Comparison of ENCODE assay signal across 26 mouse cellular contexts in genomic region chr16:35904121-35904736, GRCm38 (mm10). TPM values are rescaled to one million over a fixed set of nuclear protein-coding genes. Genes with fewer than 3 reads are reported as not detected.
DNase-seq lines count a peak whose midpoint lies in the region; ATAC-seq and TF ChIP-seq lines count a peak whose summit lies in the region.
"Had no signal": no experiment of that assay in that cellular context is flagged by ENCODE, and none has a peak within 500 bp of the region (broad histone marks: within the 10 kb centered on the region; RNA-seq: fewer than 3 reads in every experiment).

No protein-coding gene starts in this region.

- no peak overlapping the region for H3K4me2 ChIP-seq in forebrain, embryonic 11.5 days (ENCODE audit: low read depth, low read length, severe bottlenecking)
- no peak overlapping the region for H3K4me2 ChIP-seq in hindbrain, embryonic 12.5 days (replicated peaks)
- H3K4me2 ChIP-seq: embryonic facial prominence, embryonic 15.5 days; forebrain, embryonic 15.5 days; heart, embryonic 11.5 days; heart, embryonic 15.5 days; hindbrain, embryonic 13.5 days; intestine, embryonic 15.5 days had no signal

- ATAC-seq in inflammation-experienced regulatory T-cells, adult 6 months: peak; percentile 26
- peak; percentile 58; the same call in 1 of the 2 replicates for ATAC-seq in monocyte, adult 5-6 weeks (replicated peaks; ENCODE audit: insufficient number of reproducible peaks, low FRiP score, low TSS enrichment, poor library complexity, severe bottlenecking)
- ATAC-seq in forebrain, embryonic 11.5 days (replicated peaks; ENCODE audit: low FRiP score): no peak
- ATAC-seq in hindbrain, embryonic 12.5 days (ENCODE audit: low FRiP score): no peak
- ATAC-seq: forebrain, embryonic 15.5 days; hindbrain, postnatal 0 days; intestine, embryonic 15.5 days; Patski had no signal

- no peaks in the 10 kb centered on the region for H3K27me3 ChIP-seq in forebrain, embryonic 11.5 days (ENCODE audit: control insufficient read depth, insufficient read depth, low read length)
- H3K27me3 ChIP-seq in hindbrain, embryonic 12.5 days: no peaks in the 10 kb centered on the region
- H3K27me3 ChIP-seq: embryonic facial prominence, embryonic 15.5 days; forebrain, embryonic 15.5 days; heart, embryonic 15.5 days; hindbrain, embryonic 13.5 days; intestine, embryonic 15.5 days; Patski had no signal

- WGBS in forebrain, embryonic 11.5 days: 72% methylated on average over 4 of the region's 4 CpGs
- WGBS in hindbrain, embryonic 12.5 days: 72% methylated on average over 4 of the region's 4 CpGs

- peak overlapping the region; percentile 34 for H3K27ac ChIP-seq in bone marrow macrophage, adult 2 months (ENCODE audit: insufficient read depth, low read depth, low read length)
- H3K27ac ChIP-seq in forebrain, embryonic 11.5 days (ENCODE audit: low read depth, low read length): no peak overlapping the region
- no peak overlapping the region for H3K27ac ChIP-seq in hindbrain, embryonic 12.5 days
- H3K27ac ChIP-seq: embryonic facial prominence, embryonic 15.5 days; forebrain, embryonic 10.5 days; forebrain, embryonic 15.5 days; heart, adult 2 months; heart, embryonic 15.5 days; hindbrain, embryonic 13.5 days; hindbrain, postnatal 0 days; intestine, embryonic 15.5 days had no signal

- peak; percentile 88 for DNase-seq in ES-CJ7 (ENCODE audit: low read depth, low spot score)
- DNase-seq in forebrain, embryonic 11.5 days (ENCODE audit: low spot score): no peak
- no peak for DNase-seq in adrenal gland, postnatal 10 days
- no peak for DNase-seq in frontal cortex, postnatal 25 days (ENCODE audit: low spot score in 2 of 2)
- DNase-seq: adrenal gland, adult 8-10 months; cerebellum, adult 2 months; cerebellum, postnatal 10 days; embryo, embryonic 11 days; gastrocnemius, postnatal 10 days; heart, adult 2 months; heart, postnatal 14 days; kidney, adult 18-20 months had no signal

- H3K36me3 ChIP-seq in forebrain, embryonic 11.5 days (ENCODE audit: control insufficient read depth, insufficient read depth, low read length): no peaks in the 10 kb centered on the region
- H3K36me3 ChIP-seq in hindbrain, embryonic 12.5 days: no peaks in the 10 kb centered on the region
- H3K36me3 ChIP-seq: embryonic facial prominence, embryonic 15.5 days; forebrain, embryonic 10.5 days; forebrain, embryonic 15.5 days; heart, embryonic 15.5 days; hindbrain, embryonic 13.5 days; intestine, embryonic 15.5 days had no signal

- H3K9ac ChIP-seq in forebrain, embryonic 11.5 days (ENCODE audit: low read length): no peak overlapping the region
- no peak overlapping the region for H3K9ac ChIP-seq in hindbrain, embryonic 12.5 days
- H3K9ac ChIP-seq: embryonic facial prominence, embryonic 15.5 days; forebrain, embryonic 15.5 days; heart, embryonic 15.5 days; hindbrain, embryonic 13.5 days; intestine, embryonic 15.5 days had no signal

- no peak overlapping the region for H3K4me3 ChIP-seq in bone marrow macrophage, adult 2 months (ENCODE audit: insufficient read depth, low read length)
- H3K4me3 ChIP-seq in forebrain, embryonic 11.5 days (ENCODE audit: low read depth, low read length): no peak overlapping the region
- H3K4me3 ChIP-seq in hindbrain, embryonic 12.5 days: no peak overlapping the region
- H3K4me3 ChIP-seq: embryonic facial prominence, embryonic 15.5 days; erythroblast, embryonic 14.5 days; forebrain, embryonic 10.5 days; forebrain, embryonic 15.5 days; heart, adult 2 months; heart, embryonic 15.5 days; hindbrain, embryonic 13.5 days; intestine, embryonic 15.5 days had no signal

- no peaks in the 10 kb centered on the region for H3K9me3 ChIP-seq in forebrain, embryonic 11.5 days (ENCODE audit: control insufficient read depth, low read length)
- peaks cover 4% of the 10 kb centered on the region; the same call in 1 of the 2 replicates for H3K9me3 ChIP-seq in hindbrain, embryonic 12.5 days (replicated peaks)
- H3K9me3 ChIP-seq: embryonic facial prominence, embryonic 15.5 days; forebrain, embryonic 10.5 days; forebrain, embryonic 15.5 days; heart, embryonic 15.5 days; intestine, embryonic 15.5 days had no signal

- no peak for TF ChIP-seq POLR2A in bone marrow macrophage, adult 2 months (IDR thresholded peaks at IDR 0.05; ENCODE audit: borderline replicate concordance, low read depth, low read length)

- peaks cover 46% of the 10 kb centered on the region for H3K4me1 ChIP-seq in bone marrow macrophage, adult 2 months (ENCODE audit: control insufficient read depth, insufficient read depth, low read length)
- H3K4me1 ChIP-seq in forebrain, embryonic 11.5 days (replicated peaks; ENCODE audit: control insufficient read depth, insufficient read depth, low read length): no peaks in the 10 kb centered on the region
- no peaks in the 10 kb centered on the region for H3K4me1 ChIP-seq in hindbrain, embryonic 12.5 days
- H3K4me1 ChIP-seq: embryonic facial prominence, embryonic 15.5 days; forebrain, embryonic 10.5 days; forebrain, embryonic 15.5 days; hindbrain, embryonic 13.5 days; intestine, embryonic 15.5 days had no signal

- no peak for TF ChIP-seq CTCF in bone marrow macrophage, adult 2 months (IDR thresholded peaks at IDR 0.05; ENCODE audit: low read depth, low read length)

RNA-seq across cellular contexts. Expression of gene Parp14, which starts 32.9 kb away (rescaled TPM):
- 134 and 148 TPM in 2 replicates for polyA plus RNA-seq in bone marrow macrophage, adult 2 months (2012; ENCODE audit: insufficient read depth, insufficient read length, missing spikeins)
- polyA plus RNA-seq in inflammation-experienced regulatory T-cells, adult 6 months (2017; shearing (Covaris generic)): 10 to 100 TPM; 36.0 to 48.6 (median 36.6) TPM
- 41.3 to 81.6 TPM (median 50.3 TPM) in 3 replicates for total RNA-seq in monocyte, adult 5-6 weeks (2017)
- polyA plus RNA-seq in forebrain, embryonic 11.5 days (2014; fragmentation: Nextera tagmentation; extraction: Ambion mirVana): 0.12 and 0.45 TPM in 2 replicates
- total RNA-seq in adrenal gland, postnatal 10 days (2021): 10 to 100 TPM in 1 of 2 experiments, 1 to 10 TPM in 1; 7.2 to 12.1 TPM
- polyA plus RNA-seq in hindbrain, embryonic 12.5 days (2016; fragmentation: Nextera tagmentation; extraction: Ambion mirVana): 0.43 and 0.47 TPM in 2 replicates

RNA-seq across cellular contexts. Expression of gene Parp9, which starts 34.0 kb away (rescaled TPM):
- 72.8 and 78.7 TPM in 2 replicates for polyA plus RNA-seq in bone marrow macrophage, adult 2 months (2012; ENCODE audit: insufficient read depth, insufficient read length, missing spikeins)
- polyA plus RNA-seq in inflammation-experienced regulatory T-cells, adult 6 months (2017; shearing (Covaris generic)): 10 to 100 TPM; 62.4 to 76.7 (median 76.5) TPM
- 69.9 to 79.8 TPM (median 70.6 TPM) in 3 replicates for total RNA-seq in monocyte, adult 5-6 weeks (2017)
- 3.9 and 4.2 TPM in 2 replicates for polyA plus RNA-seq in forebrain, embryonic 11.5 days (2014; fragmentation: Nextera tagmentation; extraction: Ambion mirVana)
- 10 to 100 TPM; 12.5 to 16.4 TPM for total RNA-seq in adrenal gland, postnatal 10 days (2021)
- polyA plus RNA-seq in hindbrain, embryonic 12.5 days (2016; fragmentation: Nextera tagmentation; extraction: Ambion mirVana): 2.3 and 2.4 TPM in 2 replicates

RNA-seq across cellular contexts. Expression of gene Dtx3l, which starts 34.7 kb away (rescaled TPM):
- polyA plus RNA-seq in bone marrow macrophage, adult 2 months (2012; ENCODE audit: insufficient read depth, insufficient read length, missing spikeins): 63.1 and 64.2 TPM in 2 replicates
- 10 to 100 TPM; 47.2 to 59.8 (median 52.9) TPM for polyA plus RNA-seq in inflammation-experienced regulatory T-cells, adult 6 months (2017; shearing (Covaris generic))
- 29.2 to 67.2 TPM (median 45.3 TPM) in 3 replicates for total RNA-seq in monocyte, adult 5-6 weeks (2017)
- polyA plus RNA-seq in forebrain, embryonic 11.5 days (2014; fragmentation: Nextera tagmentation; extraction: Ambion mirVana): 5.7 and 6.2 TPM in 2 replicates
- total RNA-seq in adrenal gland, postnatal 10 days (2021): 10 to 100 TPM in 1 of 2 experiments, 1 to 10 TPM in 1; 8.7 to 10.1 TPM
- polyA plus RNA-seq in hindbrain, embryonic 12.5 days (2016; fragmentation: Nextera tagmentation; extraction: Ambion mirVana): 2.0 and 2.3 TPM in 2 replicates

Comparison
In these comparisons a context has a peak if more than half of its experiments do, and no peak if none do; other contexts are left out.
1. ATAC-seq: peak in inflammation-experienced regulatory T-cells, adult 6 months (single experiment) and monocyte, adult 5-6 weeks (single experiment); none in forebrain, embryonic 11.5 days (single experiment) and hindbrain, embryonic 12.5 days (single experiment).
2. RNA of gene Parp14, which starts 32.9 kb away (polyA plus RNA-seq): 134 to 148 TPM in bone marrow macrophage, adult 2 months and 36.0 to 48.6 TPM in inflammation-experienced regulatory T-cells, adult 6 months; 0.12 to 0.45 TPM in forebrain, embryonic 11.5 days and 0.43 to 0.47 TPM in hindbrain, embryonic 12.5 days; every median in the first group is over 10 times any median in the second.
3. RNA of gene Parp9, which starts 34.0 kb away (polyA plus RNA-seq): 72.8 to 78.7 TPM in bone marrow macrophage, adult 2 months and 62.4 to 76.7 TPM in inflammation-experienced regulatory T-cells, adult 6 months; 3.9 to 4.2 TPM in forebrain, embryonic 11.5 days and 2.3 to 2.4 TPM in hindbrain, embryonic 12.5 days; every median in the first group is over 10 times any median in the second.